Mouse (Mus musculus): Measurements from ENCODE around the gene Olfr78. TPM values are rescaled to one million over a fixed set of nuclear protein-coding genes. Genes with fewer than 3 reads are reported as not detected.

Olfr78 gene
- polyA plus RNA-seq, 1 experiment from 2014 or later: not detected

Other genes with a start within 250 kb of the Olfr78 start
- not detected in 2 replicates for gene Olfr547, start 224.7 kb downstream of the Olfr78 start, polyA plus RNA-seq (2016; fragmentation: Nextera tagmentation; extraction: Ambion mirVana)
- gene Olfr548-ps1, start 218.6 kb downstream of the Olfr78 start, polyA plus RNA-seq (2016; fragmentation: Nextera tagmentation; extraction: Ambion mirVana): not detected in 2 replicates
- gene Olfr549, start 209.6 kb downstream of the Olfr78 start, polyA plus RNA-seq (2016; fragmentation: Nextera tagmentation; extraction: Ambion mirVana): not detected in 2 replicates
- 0.15 and 0.52 TPM in 2 replicates for gene Trim21, start 194.0 kb downstream of the Olfr78 start, polyA plus RNA-seq (2016; fragmentation: Nextera tagmentation; extraction: Ambion mirVana)
- not detected in 2 replicates for gene Olfr550, start 188.0 kb downstream of the Olfr78 start, polyA plus RNA-seq (2016; fragmentation: Nextera tagmentation; extraction: Ambion mirVana)
- not detected in 2 replicates for gene Olfr551, start 167.6 kb downstream of the Olfr78 start, polyA plus RNA-seq (2016; fragmentation: Nextera tagmentation; extraction: Ambion mirVana)
- not detected in 2 replicates for gene Olfr552, start 161.7 kb downstream of the Olfr78 start, polyA plus RNA-seq (2016; fragmentation: Nextera tagmentation; extraction: Ambion mirVana)
- not detected in 2 replicates for gene Olfr553, start 141.3 kb downstream of the Olfr78 start, polyA plus RNA-seq (2016; fragmentation: Nextera tagmentation; extraction: Ambion mirVana)
- not detected in 2 replicates for gene Olfr554, start 121.0 kb downstream of the Olfr78 start, polyA plus RNA-seq (2016; fragmentation: Nextera tagmentation; extraction: Ambion mirVana)
- gene Olfr555, start 100.6 kb downstream of the Olfr78 start, polyA plus RNA-seq (2016; fragmentation: Nextera tagmentation; extraction: Ambion mirVana): not detected in 2 replicates
- gene Olfr556, start 94.6 kb downstream of the Olfr78 start, polyA plus RNA-seq (2016; fragmentation: Nextera tagmentation; extraction: Ambion mirVana): not detected in 2 replicates
- 10.1 and 11.8 TPM in 2 replicates for gene Trim68, start 72.1 kb downstream of the Olfr78 start, polyA plus RNA-seq (2016; fragmentation: Nextera tagmentation; extraction: Ambion mirVana)
- gene Olfr557, start 63.6 kb downstream of the Olfr78 start, polyA plus RNA-seq (2016; fragmentation: Nextera tagmentation; extraction: Ambion mirVana): not detected in 2 replicates
- 0.04 TPM in 1 of 2 replicates, not detected in the other for gene Olfr558, start 57.3 kb downstream of the Olfr78 start, polyA plus RNA-seq (2016; fragmentation: Nextera tagmentation; extraction: Ambion mirVana)
- gene Olfr33, start 40.4 kb downstream of the Olfr78 start, polyA plus RNA-seq (2016; fragmentation: Nextera tagmentation; extraction: Ambion mirVana): not detected in 2 replicates
- gene Olfr559, start 32.0 kb downstream of the Olfr78 start, polyA plus RNA-seq (2016; fragmentation: Nextera tagmentation; extraction: Ambion mirVana): not detected in 2 replicates
- not detected in 2 replicates for gene Olfr560, start 105 bp downstream of the Olfr78 start, polyA plus RNA-seq (2016; fragmentation: Nextera tagmentation; extraction: Ambion mirVana)
- gene Olfr561, start 11.8 kb upstream of the Olfr78 start, polyA plus RNA-seq (2016; fragmentation: Nextera tagmentation; extraction: Ambion mirVana): not detected in 2 replicates
- not detected in 2 replicates for gene Olfr564, start 44.0 kb upstream of the Olfr78 start, polyA plus RNA-seq (2016; fragmentation: Nextera tagmentation; extraction: Ambion mirVana)
- gene Olfr566, start 99.3 kb upstream of the Olfr78 start, polyA plus RNA-seq (2016; fragmentation: Nextera tagmentation; extraction: Ambion mirVana): not detected in 2 replicates
- not detected in 2 replicates for gene Olfr568, start 117.7 kb upstream of the Olfr78 start, polyA plus RNA-seq (2016; fragmentation: Nextera tagmentation; extraction: Ambion mirVana)
- gene Olfr569, start 131.4 kb upstream of the Olfr78 start, polyA plus RNA-seq (2016; fragmentation: Nextera tagmentation; extraction: Ambion mirVana): not detected in 2 replicates
- not detected in 2 replicates for gene Olfr570, start 135.1 kb upstream of the Olfr78 start, polyA plus RNA-seq (2016; fragmentation: Nextera tagmentation; extraction: Ambion mirVana)
- gene Olfr571, start 158.1 kb upstream of the Olfr78 start, polyA plus RNA-seq (2016; fragmentation: Nextera tagmentation; extraction: Ambion mirVana): not detected in 2 replicates
- gene Olfr572, start 164.9 kb upstream of the Olfr78 start, polyA plus RNA-seq (2016; fragmentation: Nextera tagmentation; extraction: Ambion mirVana): not detected in 2 replicates
- gene Olfr573-ps1, start 183.1 kb upstream of the Olfr78 start, polyA plus RNA-seq (2016; fragmentation: Nextera tagmentation; extraction: Ambion mirVana): not detected in 2 replicates
- not detected in 2 replicates for gene Olfr574, start 189.0 kb upstream of the Olfr78 start, polyA plus RNA-seq (2016; fragmentation: Nextera tagmentation; extraction: Ambion mirVana)
- gene Olfr575, start 199.3 kb upstream of the Olfr78 start, polyA plus RNA-seq (2016; fragmentation: Nextera tagmentation; extraction: Ambion mirVana): not detected in 2 replicates
- gene Olfr576, start 203.2 kb upstream of the Olfr78 start, polyA plus RNA-seq (2016; fragmentation: Nextera tagmentation; extraction: Ambion mirVana): not detected in 2 replicates
- gene Olfr577, start 216.5 kb upstream of the Olfr78 start, polyA plus RNA-seq (2016; fragmentation: Nextera tagmentation; extraction: Ambion mirVana): not detected in 2 replicates
- not detected in 2 replicates for gene Olfr578, start 229.9 kb upstream of the Olfr78 start, polyA plus RNA-seq (2016; fragmentation: Nextera tagmentation; extraction: Ambion mirVana)